Mouse (Mus musculus): Measurements from ENCODE around the gene Fbxl7. TPM values are rescaled to one million over a fixed set of nuclear protein-coding genes. Genes with fewer than 3 reads are reported as not detected.
A peak's percentile ranks its signal among the peaks of the same experiment; 100 is the strongest.

Gene Fbxl7
- 1 to 10 TPM; 2.5 to 3.5 TPM for total RNA-seq (2021)
- long read RNA-seq, experiment 1, partial matches to known transcripts, result 0 of 4 reads
- long read RNA-seq, experiment 1, other reads (novel, unspliced or antisense), result 4 of 4 reads
- long read RNA-seq, experiment 2, partial matches to known transcripts, result 0 of 1 reads
- long read RNA-seq, experiment 2, other reads (novel, unspliced or antisense), result 1 of 1 reads

DNA sequence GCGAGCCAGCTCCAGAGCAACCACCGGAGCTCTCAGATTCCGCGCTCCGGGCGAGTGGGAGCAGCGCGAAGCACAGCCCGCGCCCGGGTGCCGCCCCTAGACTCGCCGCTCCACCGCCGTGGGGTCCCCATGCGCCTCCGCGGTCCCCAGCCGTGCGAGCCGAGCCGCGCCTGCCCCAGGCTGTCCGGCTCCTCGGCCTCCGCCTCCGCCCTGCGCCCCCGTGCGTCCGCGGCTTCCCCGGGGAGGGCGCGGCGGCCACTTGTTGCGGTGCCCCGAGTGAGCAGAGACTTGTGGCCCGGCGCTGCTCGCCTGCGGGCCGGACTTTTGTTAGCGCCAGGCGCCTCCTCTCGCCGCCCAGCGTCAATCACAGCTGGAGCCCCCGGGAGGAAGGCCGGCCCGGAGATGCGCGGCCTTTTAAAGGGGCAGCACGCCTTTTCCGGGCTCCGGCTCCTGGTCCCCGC is at the start of gene Fbxl7:
Gene Fbxl7 (minus strand): TSS at position 330 of the 461 bp plus-strand sequence.
- intact Hi-C loops (cut with DNase I; ENCODE audit: low total_unique reads), result loop anchor here (10.0 kb wide), 1 partner anchor 270 kb away; no protein-coding TSS in a partner anchor
- DNase-seq, result peak; percentile 86

DNA sequence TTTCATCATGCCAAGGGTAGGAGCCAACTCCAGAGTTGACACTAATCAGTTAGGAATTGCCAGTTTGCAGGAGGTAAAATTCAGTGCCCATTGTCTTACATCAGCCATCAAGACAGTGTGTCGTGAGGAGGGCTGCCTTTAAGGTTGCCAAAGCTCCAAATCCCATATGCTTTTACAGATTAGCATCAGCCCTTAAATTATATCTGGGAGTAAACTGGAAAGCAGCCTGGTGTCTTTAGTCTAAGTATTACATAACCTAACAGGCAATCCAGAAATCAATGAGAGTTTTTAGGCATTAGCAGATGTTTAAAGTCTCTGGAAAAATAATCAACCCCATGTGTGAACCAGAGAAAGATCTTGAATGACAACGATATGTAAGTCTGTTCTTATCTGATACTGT is 26.6 kb upstream of the Fbxl7 start:
- intact Hi-C loops (cut with DNase I; ENCODE audit: low total_unique reads), result no loop called here
- no peak for DNase-seq

DNA sequence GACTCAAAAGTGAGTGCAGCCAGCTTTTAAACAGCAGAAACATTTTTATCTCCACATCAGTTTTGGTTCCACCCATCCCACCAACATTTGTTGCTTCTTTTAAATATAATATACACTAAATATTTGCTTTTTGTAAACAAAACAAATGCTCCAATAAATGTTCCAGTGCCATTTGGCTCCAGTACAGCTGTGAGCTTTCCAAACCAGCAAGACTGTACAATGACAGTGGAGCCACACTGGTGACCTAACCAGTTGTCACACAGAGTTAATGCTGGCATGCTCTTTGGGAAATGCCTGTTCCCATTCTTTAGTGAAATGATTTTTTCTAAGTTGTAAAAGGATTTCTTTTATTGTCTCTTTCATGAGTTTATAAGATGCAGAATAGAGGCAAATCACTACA is 18.0 kb upstream of the Fbxl7 start:
- intact Hi-C loops (cut with DNase I; ENCODE audit: low total_unique reads), result no loop called here
- no peak for DNase-seq

DNA sequence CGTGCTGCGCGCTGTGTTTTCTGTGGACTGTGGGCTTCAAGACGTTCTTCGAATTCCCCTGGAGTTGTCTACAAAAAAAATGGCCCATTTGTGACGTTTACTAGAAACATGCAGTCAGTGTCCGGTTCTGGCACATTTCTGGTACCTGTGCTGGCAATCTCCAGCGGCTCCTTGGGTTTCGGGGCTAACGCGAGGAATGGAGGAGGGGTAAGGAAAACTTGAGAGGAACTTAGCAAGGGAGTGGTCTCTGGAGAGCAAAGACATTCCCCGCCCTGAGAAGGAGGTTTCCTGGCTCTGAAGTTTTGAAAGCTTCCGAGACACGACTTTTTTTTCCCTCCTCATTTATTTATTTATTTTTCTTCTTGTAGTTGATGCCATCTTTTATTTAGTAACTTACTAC is 381 bp upstream of the Fbxl7 start:
- intact Hi-C loops (cut with DNase I; ENCODE audit: low total_unique reads), result loop anchor here (10.0 kb wide), 1 partner anchor 271 kb away; no protein-coding TSS in a partner anchor
- DNase-seq, result no peak

- intact Hi-C loops (cut with DNase I; ENCODE audit: low total_unique reads), result loop anchor here (10.0 kb wide), 1 partner anchor 270 kb away; no protein-coding TSS in a partner anchor
- peak; percentile 45 for DNase-seq
These were observed 565 bp downstream of the Fbxl7 start for GRCm38 (mm10) chr15:26894801-26895229.

- DNase-seq, result peak; percentile 18
- intact Hi-C loops (cut with DNase I; ENCODE audit: low total_unique reads), result loop anchor here (10.0 kb wide), 1 partner anchor 269 kb away; no protein-coding TSS in a partner anchor
These were observed 1.2 kb downstream of the Fbxl7 start for GRCm38 (mm10) chr15:26894031-26894655.

DNA sequence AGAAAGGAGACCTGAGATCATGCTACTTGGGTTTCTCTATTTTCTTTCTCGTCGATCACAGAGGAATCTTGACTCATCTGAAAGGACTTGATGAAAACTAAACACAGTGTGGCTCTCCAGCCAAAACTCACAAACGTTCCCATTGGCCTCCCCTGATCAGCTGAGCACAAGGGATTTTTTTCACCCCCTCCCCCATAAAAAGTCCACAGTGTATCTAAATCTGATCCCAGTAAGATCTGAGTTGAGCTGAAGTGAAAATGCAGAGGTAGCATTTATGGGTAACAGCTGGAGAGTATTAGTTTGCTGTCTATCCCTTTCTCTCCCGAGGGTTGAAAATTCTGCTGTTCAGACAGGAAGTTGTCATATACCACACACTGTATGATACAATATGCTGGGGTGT is 2.2 kb downstream of the Fbxl7 start:
- intact Hi-C loops (cut with DNase I; ENCODE audit: low total_unique reads), result loop anchor here (10.0 kb wide), 1 partner anchor 268 kb away; no protein-coding TSS in a partner anchor
- DNase-seq, result no peak

DNA sequence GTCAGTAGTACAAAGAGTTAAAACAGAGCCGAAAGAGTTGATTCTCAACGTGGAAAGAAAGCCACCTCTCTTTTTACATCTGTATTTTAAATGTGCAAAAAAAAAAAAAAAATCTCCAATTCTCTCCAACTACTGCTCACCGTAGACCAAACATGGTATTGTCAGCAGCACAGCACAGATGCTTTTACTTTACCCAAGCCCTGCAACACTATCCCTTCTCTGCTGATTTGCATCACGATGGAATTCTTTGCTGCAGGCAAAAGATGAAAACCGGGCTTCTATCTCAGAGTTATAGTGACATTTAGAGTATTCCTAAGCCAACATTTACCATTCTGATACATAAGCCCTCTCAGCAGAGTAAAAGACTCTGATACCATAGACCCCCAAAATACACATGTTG is 5.4 kb downstream of the Fbxl7 start:
- no peak for DNase-seq
- intact Hi-C loops (cut with DNase I; ENCODE audit: low total_unique reads), result loop anchor here (10.0 kb wide), 1 partner anchor 265 kb away; no protein-coding TSS in a partner anchor

- DNase-seq, result no peak
- intact Hi-C loops (cut with DNase I; ENCODE audit: low total_unique reads), result no loop called here
These were observed 7.2 kb downstream of the Fbxl7 start for GRCm38 (mm10) chr15:26888170-26888569.

DNA sequence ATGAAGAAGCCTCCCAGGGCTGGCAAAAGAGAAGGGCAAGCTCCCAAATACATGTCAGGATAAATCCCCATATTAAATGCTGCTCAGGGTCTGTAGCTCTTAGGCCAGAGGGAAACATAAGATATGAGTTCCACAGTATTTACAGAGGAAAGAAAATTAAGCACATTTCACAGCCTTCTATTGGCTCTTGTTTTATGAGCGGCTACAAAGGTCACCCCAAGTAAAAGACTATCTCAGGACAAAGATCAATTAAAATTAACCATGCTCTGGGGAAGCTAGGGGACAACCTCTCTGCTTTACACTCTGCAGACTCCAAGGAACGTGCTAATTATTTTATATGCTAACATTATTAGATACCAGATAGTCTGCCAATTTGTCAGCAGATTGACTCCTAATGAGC is 9.4 kb downstream of the Fbxl7 start:
- intact Hi-C loops (cut with DNase I; ENCODE audit: low total_unique reads), result no loop called here
- no peak for DNase-seq

DNA sequence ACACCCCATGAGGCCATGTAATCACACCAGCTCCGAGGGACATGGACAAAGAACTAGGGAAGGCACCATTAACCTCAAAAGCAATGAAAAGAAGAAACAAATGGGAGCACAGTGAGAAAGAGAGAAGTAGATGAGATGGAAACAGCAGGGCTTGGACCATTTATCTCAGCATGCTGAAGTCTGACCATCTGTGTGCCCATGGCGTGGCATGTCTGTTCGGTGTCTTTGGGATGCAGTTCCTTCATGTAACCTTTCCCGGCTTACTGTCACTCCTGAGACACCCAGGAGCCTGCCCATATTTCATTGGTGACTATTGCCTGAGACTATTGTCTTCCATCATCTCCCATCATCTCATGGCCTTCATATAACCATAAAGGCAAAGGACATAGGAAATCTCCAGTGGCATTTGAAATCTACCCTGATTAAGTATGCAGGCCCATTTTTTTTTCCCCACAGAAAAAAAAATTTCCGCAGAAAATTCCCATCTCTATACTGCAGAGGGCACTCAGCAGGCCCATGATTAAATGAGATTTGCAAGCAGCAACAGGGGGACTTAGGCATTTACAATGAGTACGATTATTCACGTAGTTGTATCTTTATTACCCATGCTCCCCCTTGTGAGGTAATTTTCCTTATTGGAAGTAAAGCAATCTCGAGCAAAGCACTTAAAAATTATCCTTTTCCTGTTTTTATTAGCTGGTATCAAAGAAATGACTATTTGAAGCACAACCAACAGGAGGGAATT is 15.0 kb downstream of the Fbxl7 start:
- intact Hi-C loops (cut with DNase I; ENCODE audit: low total_unique reads), result no loop called here
- no peak for DNase-seq

DNA sequence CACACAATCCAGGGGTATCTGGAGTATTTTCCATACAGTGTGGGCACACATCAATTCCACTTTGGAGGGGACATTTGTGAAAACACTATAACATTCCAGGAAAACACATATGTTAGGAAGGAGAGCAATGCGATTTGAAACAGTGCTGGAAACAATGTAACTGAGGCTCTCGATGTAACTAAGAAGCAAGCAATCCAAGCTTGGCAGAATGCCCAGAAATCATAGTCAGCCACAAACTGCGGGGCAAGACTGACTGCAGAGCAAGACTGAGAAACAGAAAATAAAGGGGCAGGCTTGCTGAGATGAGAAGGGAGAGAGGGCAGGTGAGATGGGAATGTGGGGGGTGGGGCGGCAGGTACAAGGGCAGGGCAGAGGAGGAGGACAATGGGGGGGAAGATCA is 19.7 kb downstream of the Fbxl7 start:
- intact Hi-C loops (cut with DNase I; ENCODE audit: low total_unique reads), result no loop called here
- DNase-seq, result peak; percentile 55

DNA sequence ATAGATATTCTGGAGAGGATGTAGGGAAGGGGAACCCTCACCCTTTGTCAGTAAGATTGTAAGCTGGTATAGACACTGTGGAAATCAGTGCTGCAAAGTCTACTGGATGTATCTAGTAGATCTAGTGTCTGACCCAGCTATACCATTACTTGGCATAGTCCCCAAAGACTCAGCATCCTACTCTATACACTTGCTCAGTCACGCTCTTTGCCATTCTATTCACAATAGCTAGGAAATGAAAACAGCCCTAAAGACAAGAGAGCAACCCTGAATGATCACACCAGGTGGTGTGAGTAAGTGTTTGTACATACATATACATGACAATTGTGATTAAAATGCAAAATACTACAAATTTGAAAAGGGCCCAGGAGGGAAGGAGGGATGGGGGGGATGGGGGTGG is 23.1 kb downstream of the Fbxl7 start:
- intact Hi-C loops (cut with DNase I; ENCODE audit: low total_unique reads), result no loop called here
- no peak for DNase-seq

DNA sequence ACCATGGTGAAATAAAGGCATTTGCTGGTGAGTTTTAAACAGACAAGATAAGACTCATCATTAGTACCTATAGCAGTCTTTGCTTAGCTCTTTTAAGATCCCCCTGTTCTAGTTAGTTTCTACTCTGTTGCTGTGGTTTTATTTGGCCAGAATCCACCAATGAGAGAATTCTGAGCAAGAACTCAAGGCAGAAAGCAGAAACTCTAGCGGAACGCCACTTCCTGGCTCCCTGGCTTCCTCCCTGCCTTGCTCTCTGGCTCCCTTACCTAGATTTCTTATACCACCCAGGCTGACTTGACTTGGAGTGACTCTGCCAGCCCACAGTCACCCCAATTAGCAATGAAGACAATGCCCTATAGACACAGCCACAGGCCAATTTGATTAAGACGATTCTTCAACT is 26.2 kb downstream of the Fbxl7 start:
- intact Hi-C loops (cut with DNase I; ENCODE audit: low total_unique reads), result no loop called here
- DNase-seq, result no peak

GRCm38 (mm10) chr15:26867521-26867920 is 27.9 kb downstream of the Fbxl7 start:
- intact Hi-C loops (cut with DNase I; ENCODE audit: low total_unique reads), result no loop called here
- no peak for DNase-seq

- no peak for DNase-seq
- intact Hi-C loops (cut with DNase I; ENCODE audit: low total_unique reads), result no loop called here
These were observed 33.2 kb downstream of the Fbxl7 start for GRCm38 (mm10) chr15:26862173-26862572.

- peak; percentile 10 for DNase-seq
- intact Hi-C loops (cut with DNase I; ENCODE audit: low total_unique reads), result no loop called here
These were observed 45.8 kb downstream of the Fbxl7 start for GRCm38 (mm10) chr15:26849626-26850025.

GRCm38 (mm10) chr15:26842216-26842615 is 53.2 kb downstream of the Fbxl7 start:
- intact Hi-C loops (cut with DNase I; ENCODE audit: low total_unique reads), result no loop called here
- DNase-seq, result no peak

- DNase-seq, result no peak
- intact Hi-C loops (cut with DNase I; ENCODE audit: low total_unique reads), result no loop called here
These were observed 57.0 kb downstream of the Fbxl7 start for GRCm38 (mm10) chr15:26838386-26838785.

DNA sequence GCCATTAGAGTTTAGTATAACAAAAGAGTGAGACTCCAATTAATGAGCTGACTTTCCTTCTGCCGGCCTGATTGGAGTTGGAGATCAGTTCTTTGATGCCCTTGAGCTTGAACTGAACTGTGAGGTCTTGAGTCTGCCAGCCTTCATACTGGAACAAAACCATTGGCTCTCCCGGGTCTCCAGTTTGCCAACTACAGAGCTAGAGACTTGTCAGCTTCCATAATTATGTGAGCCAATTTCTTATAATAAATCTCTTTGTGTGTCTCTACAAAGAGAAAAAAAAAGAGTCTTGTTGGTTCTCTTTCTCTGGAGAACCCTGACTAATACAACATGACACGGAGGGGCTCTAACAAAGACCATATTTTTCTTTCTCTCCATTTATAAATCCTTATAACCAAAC is 58.2 kb downstream of the Fbxl7 start:
- DNase-seq, result no peak
- intact Hi-C loops (cut with DNase I; ENCODE audit: low total_unique reads), result no loop called here
